Mouse (Mus musculus): ENCODE results near the gene Cd81. TPM values are rescaled to one million over a fixed set of nuclear protein-coding genes. Genes with fewer than 3 reads are reported as not detected.

The Cd81 gene
- polyA plus RNA-seq, 2 experiments, result 48.0 to 120 TPM

DNA sequence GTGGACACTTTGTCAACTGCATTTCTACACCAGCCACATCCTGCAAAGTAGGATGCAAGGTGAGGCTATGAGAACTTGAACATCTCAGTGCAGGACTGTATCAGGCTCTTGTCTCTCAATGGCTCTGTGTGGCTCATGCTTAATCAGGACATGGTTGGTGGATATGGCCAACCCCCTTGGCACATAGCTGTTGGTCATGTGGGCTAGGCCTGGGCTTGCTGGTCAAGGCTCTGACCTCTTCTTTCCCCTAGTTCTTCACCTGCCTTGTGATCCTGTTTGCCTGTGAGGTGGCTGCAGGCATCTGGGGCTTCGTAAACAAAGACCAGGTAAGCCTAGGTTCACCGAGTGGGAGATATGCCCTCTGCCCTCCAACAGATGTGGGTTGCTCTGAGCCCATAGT lies 13.2 kb downstream of the Cd81 start:
- Histone ChIP-seq H3K27me3 (ENCODE audit: control insufficient read depth, insufficient read depth, low read length) (no peaks in the 10 kb centered on the region), H3K27ac (no peak overlapping the region), H3K36me3 (replicated peaks; ENCODE audit: control insufficient read depth, insufficient read depth, low read depth) (peaks cover 31% of the 10 kb centered on the region), H3K9ac (replicated peaks) (no peak overlapping the region), H3K4me2 (ENCODE audit: low read depth) (no peak overlapping the region), H3K9me3 (ENCODE audit: control insufficient read depth, low read length) (no peaks in the 10 kb centered on the region), H3K4me3 (ENCODE audit: insufficient read depth in 1 of 2, low read depth in 2 of 2, low read length in 2 of 2) (no peak overlapping the region), H3K4me1 (replicated peaks; ENCODE audit: control insufficient read depth in 2 of 2, insufficient read depth in 2 of 2, low read length in 1 of 2) (peaks cover 2 to 15% of the 10 kb centered on the region in 2 experiments; a peak in 3 of 4 replicates)
- DNase-seq (ENCODE audit: low read depth in 3 of 3, low spot score in 3 of 3), result no peak
- TF ChIP-seq CTCF (IDR thresholded peaks at IDR 0.05; ENCODE audit: low read depth), result no peak
- no peak for TF ChIP-seq EP300 (IDR thresholded peaks at IDR 0.05; ENCODE audit: low read depth)
- ATAC-seq (ENCODE audit: insufficient read depth), result no peak
- WGBS (ENCODE audit: insufficient replicate concordance), result 79% methylated on average over 2 of the region's 2 CpGs

DNA sequence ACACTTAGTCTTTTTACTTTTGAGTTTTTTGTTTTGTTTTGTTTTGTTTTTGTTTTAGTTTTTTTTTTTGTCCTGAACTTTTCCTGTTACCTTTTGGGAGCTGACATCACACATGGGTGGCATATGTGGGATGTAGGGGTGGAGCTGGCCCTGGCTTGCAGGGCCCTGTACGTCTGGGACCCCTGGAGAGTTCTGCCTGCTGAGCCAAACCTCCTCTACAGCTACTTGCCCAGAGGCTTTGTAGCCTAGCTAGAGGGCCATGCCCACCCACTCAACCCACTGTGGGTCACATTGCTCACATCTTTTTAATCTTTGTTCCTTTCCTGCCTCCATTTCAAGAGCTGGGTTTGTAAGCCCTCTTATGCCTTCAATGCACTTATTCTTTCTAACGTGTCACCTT lies 14.9 kb downstream of the Cd81 start:
- Histone ChIP-seq H3K4me3 (ENCODE audit: insufficient read depth in 1 of 2, low read depth in 2 of 2, low read length in 2 of 2) (no peak overlapping the region), H3K4me1 (replicated peaks; ENCODE audit: control insufficient read depth in 2 of 2, insufficient read depth in 2 of 2, low read length in 1 of 2) (peaks cover 2 to 14% of the 10 kb centered on the region in 2 experiments; a peak in 3 of 4 replicates), H3K9me3 (ENCODE audit: control insufficient read depth, low read length) (no peaks in the 10 kb centered on the region), H3K27ac (no peak overlapping the region), H3K4me2 (ENCODE audit: low read depth) (no peak overlapping the region), H3K9ac (replicated peaks) (no peak overlapping the region), H3K27me3 (ENCODE audit: control insufficient read depth, insufficient read depth, low read length) (no peaks in the 10 kb centered on the region), H3K36me3 (replicated peaks; ENCODE audit: control insufficient read depth, insufficient read depth, low read depth) (peaks cover 27% of the 10 kb centered on the region)
- TF ChIP-seq EP300 (IDR thresholded peaks at IDR 0.05; ENCODE audit: low read depth) (no peak), CTCF (IDR thresholded peaks at IDR 0.05; ENCODE audit: low read depth) (no peak)
- 74% methylated on average over 2 of the region's 2 CpGs for WGBS (ENCODE audit: insufficient replicate concordance)
- no peak for DNase-seq (ENCODE audit: low read depth in 3 of 3, low spot score in 3 of 3)
- no peak for ATAC-seq (ENCODE audit: insufficient read depth)

DNA sequence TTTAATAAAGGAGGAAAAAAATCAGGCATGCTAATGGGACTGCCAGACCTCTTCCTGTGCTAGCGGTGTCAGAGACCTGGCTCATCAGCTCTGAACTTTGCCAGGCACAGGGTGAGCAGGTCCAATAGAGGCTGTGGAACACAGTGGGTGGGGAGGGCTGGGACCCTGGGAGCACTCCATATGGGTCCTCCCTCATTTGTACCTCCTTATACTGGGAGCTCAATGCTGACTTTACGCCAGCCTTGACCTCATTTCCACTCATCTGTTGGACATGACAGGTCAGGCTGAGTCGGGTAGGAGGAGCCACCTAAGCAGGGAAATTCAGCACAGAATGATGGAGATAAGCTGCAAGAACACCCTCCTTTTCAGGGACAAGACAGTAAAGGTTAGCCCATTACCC lies 15.4 kb downstream of the Cd81 start:
- Histone ChIP-seq H3K36me3 (replicated peaks; ENCODE audit: control insufficient read depth, insufficient read depth, low read depth) (peaks cover 27% of the 10 kb centered on the region), H3K9ac (replicated peaks) (no peak overlapping the region), H3K4me2 (ENCODE audit: low read depth) (no peak overlapping the region), H3K27me3 (ENCODE audit: control insufficient read depth, insufficient read depth, low read length) (no peaks in the 10 kb centered on the region), H3K9me3 (ENCODE audit: control insufficient read depth, low read length) (no peaks in the 10 kb centered on the region), H3K27ac (no peak overlapping the region), H3K4me3 (ENCODE audit: insufficient read depth in 1 of 2, low read depth in 2 of 2, low read length in 2 of 2) (no peak overlapping the region), H3K4me1 (replicated peaks; ENCODE audit: control insufficient read depth in 2 of 2, insufficient read depth in 2 of 2, low read length in 1 of 2) (peaks cover 2 to 14% of the 10 kb centered on the region in 2 experiments; a peak in 3 of 4 replicates)
- TF ChIP-seq EP300 (IDR thresholded peaks at IDR 0.05; ENCODE audit: low read depth) (no peak), CTCF (IDR thresholded peaks at IDR 0.05; ENCODE audit: low read depth) (no peak)
- WGBS (ENCODE audit: insufficient replicate concordance), result 72% methylated on average over 3 of the region's 3 CpGs
- DNase-seq (ENCODE audit: low read depth in 3 of 3, low spot score in 3 of 3) (no peak), ATAC-seq (ENCODE audit: insufficient read depth) (no peak)

DNA sequence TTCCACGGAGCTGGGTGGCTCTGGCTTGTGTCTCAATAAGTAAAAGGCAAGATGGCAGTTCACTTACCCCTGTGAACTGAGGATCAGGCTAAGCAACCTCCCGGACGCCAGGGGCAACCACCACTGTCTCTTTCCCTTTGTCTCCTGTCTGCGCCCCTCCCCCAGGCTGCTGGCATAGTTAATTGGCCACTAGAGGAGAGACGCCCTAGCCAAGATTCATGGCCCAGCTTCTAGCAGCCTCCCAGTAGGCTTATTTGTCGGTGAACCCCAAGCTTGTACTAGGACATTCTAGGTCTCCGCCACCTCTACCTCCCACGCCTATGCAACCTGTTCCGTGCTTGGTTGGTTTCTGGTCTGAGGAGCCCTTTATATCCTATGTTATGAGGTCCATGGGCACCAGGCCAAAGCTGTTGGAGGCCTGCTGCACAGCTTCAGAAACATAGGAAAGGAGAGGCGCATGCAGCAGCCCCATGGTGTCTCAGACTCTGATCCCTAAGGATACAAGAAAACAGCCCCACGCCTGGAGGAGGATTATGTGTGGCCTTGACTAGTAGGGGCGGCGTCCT lies 15.9 kb downstream of the Cd81 start:
- H3K27me3 ChIP-seq (ENCODE audit: control insufficient read depth, insufficient read depth, low read length), result no peaks in the 10 kb centered on the region
- 58% methylated on average over 13 of the region's 13 CpGs for WGBS (ENCODE audit: insufficient replicate concordance)
- no peak for DNase-seq (ENCODE audit: low read depth in 3 of 3, low spot score in 3 of 3)
- H3K9me3 ChIP-seq (ENCODE audit: control insufficient read depth, low read length), result no peaks in the 10 kb centered on the region
- peaks cover 2 to 14% of the 10 kb centered on the region in 2 experiments; a peak in 3 of 4 replicates for H3K4me1 ChIP-seq (replicated peaks; ENCODE audit: control insufficient read depth in 2 of 2, insufficient read depth in 2 of 2, low read length in 1 of 2)
- H3K9ac ChIP-seq (replicated peaks), result peak overlapping the region; percentile 87
- peak overlapping the region; percentile 65 for H3K27ac ChIP-seq
- ATAC-seq (ENCODE audit: insufficient read depth), result no peak
- peak overlapping the region; percentile 96 for H3K4me2 ChIP-seq (ENCODE audit: low read depth)
- peak overlapping the region; percentile 86 to 94 for H3K4me3 ChIP-seq (ENCODE audit: insufficient read depth in 1 of 2, low read depth in 2 of 2, low read length in 2 of 2)
- H3K36me3 ChIP-seq (replicated peaks; ENCODE audit: control insufficient read depth, insufficient read depth, low read depth), result peaks cover 25% of the 10 kb centered on the region
- TF ChIP-seq CTCF (IDR thresholded peaks at IDR 0.05; ENCODE audit: low read depth), result no peak
- no peak for TF ChIP-seq EP300 (IDR thresholded peaks at IDR 0.05; ENCODE audit: low read depth)

DNA sequence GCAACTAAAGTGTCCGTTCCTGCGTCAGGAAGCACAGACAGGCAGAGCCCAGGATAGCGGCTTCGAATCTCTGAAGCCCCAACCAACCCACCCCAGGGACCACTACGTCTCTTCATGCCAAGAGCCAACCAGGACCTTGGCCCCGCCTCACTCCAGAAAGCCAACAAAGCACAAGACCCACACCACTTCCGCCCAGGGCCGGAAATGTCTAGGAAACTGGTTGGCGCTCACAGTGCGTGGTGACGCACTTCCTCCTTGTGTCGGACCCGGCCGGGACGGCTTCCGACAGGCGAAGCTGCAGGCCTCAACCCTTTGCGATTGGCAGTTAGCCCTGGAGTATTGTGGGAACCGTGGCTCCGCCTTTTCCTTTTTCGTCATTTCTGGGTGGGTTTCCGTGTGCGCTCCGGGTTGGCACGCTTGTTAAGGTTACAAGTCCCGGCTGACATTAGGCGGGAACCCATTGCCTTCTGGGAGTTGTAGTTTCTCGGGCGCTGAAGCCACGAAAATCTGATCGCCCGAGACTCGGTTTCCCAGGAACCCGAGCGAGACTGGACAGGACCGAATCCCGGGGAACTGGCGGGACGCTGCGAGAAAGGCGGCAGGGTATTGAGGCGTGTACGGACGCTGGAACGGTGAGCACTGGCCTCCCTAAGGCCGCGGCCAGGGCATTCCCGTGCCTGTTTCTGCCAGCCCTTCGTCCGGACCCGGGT lies 16.5 kb downstream of the Cd81 start, which contains the start of gene Tssc4:
Gene Tssc4, plus strand, starts transcription at position 368 of the 710 bp plus-strand sequence.
- peak; percentile 19; the same call in 1 of the 2 replicates for TF ChIP-seq CTCF (IDR thresholded peaks at IDR 0.05; ENCODE audit: low read depth)
- TF ChIP-seq EP300 (IDR thresholded peaks at IDR 0.05; ENCODE audit: low read depth), result no peak
- H3K27ac ChIP-seq, result peak within 1 kb of the TSS; percentile 65
- WGBS (ENCODE audit: insufficient replicate concordance), result under 1% methylated on average over 51 of the region's 51 CpGs
- no peaks in the 10 kb centered on the region for H3K27me3 ChIP-seq (ENCODE audit: control insufficient read depth, insufficient read depth, low read length)
- H3K9ac ChIP-seq (replicated peaks), result peak within 1 kb of the TSS; percentile 87
- ATAC-seq (ENCODE audit: insufficient read depth) (peak; percentile 94), DNase-seq (ENCODE audit: low read depth in 3 of 3, low spot score in 3 of 3) (peak; percentile 98 to 99 (median 98))
- H3K9me3 ChIP-seq (ENCODE audit: control insufficient read depth, low read length), result no peaks in the 10 kb centered on the region
- H3K36me3 ChIP-seq (replicated peaks; ENCODE audit: control insufficient read depth, insufficient read depth, low read depth), result peaks cover 22% of the 10 kb centered on the region
- peak within 1 kb of the TSS; percentile 86 to 94 for H3K4me3 ChIP-seq (ENCODE audit: insufficient read depth in 1 of 2, low read depth in 2 of 2, low read length in 2 of 2)
- H3K4me2 ChIP-seq (ENCODE audit: low read depth), result peak within 1 kb of the TSS; percentile 96
- H3K4me1 ChIP-seq (replicated peaks; ENCODE audit: control insufficient read depth in 2 of 2, insufficient read depth in 2 of 2, low read length in 1 of 2), result peaks cover 2 to 14% of the 10 kb centered on the region in 2 experiments; a peak in 3 of 4 replicates
